Mouse (Mus musculus): ENCODE measurements around the gene Rasa3. TPM values are rescaled to one million over a fixed set of nuclear protein-coding genes. Genes with fewer than 3 reads are reported as not detected.

Rasa3 gene
- total RNA-seq, 2 experiments from 2014 or later: 65.6 to 72.9 TPM

Other genes starting within 250 kb of the Rasa3 start
- gene Tmem255b, start 242.4 kb downstream of the Rasa3 start, total RNA-seq (2021): 1 to 10 TPM; 4.3 to 4.7 TPM
- 100 to 1,000 TPM in 1 of 2 experiments, 10 to 100 TPM in 1; 95.8 to 103 TPM for gene Gas6, start 183.1 kb downstream of the Rasa3 start, total RNA-seq (2021)
- not detected for gene 1700029H14Rik, start 115.1 kb downstream of the Rasa3 start, total RNA-seq (2021)
- gene Cfap97d2, start 28.3 kb upstream of the Rasa3 start, total RNA-seq (2021): 1 to 10 TPM; 1.3 TPM
- 10 to 100 TPM; 46.3 to 47.7 TPM for gene Cdc16, start 80.1 kb upstream of the Rasa3 start, total RNA-seq (2021)
- 10 to 100 TPM; 32.6 to 34.0 TPM for gene Upf3a, start 108.0 kb upstream of the Rasa3 start, total RNA-seq (2021)
- not detected for gene AF366264, start 160.8 kb upstream of the Rasa3 start, total RNA-seq (2021)
- gene Champ1, start 192.0 kb upstream of the Rasa3 start, total RNA-seq (2021): 10 to 100 TPM; 30.2 to 33.4 TPM
- gene Coprs, start 212.7 kb upstream of the Rasa3 start, total RNA-seq (2021): 10 to 100 TPM; 37.7 to 44.1 TPM